Mouse (Mus musculus): ENCODE results near the gene Araf. TPM values are rescaled to one million over a fixed set of nuclear protein-coding genes. Genes with fewer than 3 reads are reported as not detected.
"Not testable (repeated sequence)": the region's sequence is repeated elsewhere in the genome, so short reads cannot be mapped to it uniquely, and the experiment has no call there.

The Araf gene
- 10 to 100 TPM; 84.2 to 87.9 TPM for total RNA-seq (2021)

DNA sequence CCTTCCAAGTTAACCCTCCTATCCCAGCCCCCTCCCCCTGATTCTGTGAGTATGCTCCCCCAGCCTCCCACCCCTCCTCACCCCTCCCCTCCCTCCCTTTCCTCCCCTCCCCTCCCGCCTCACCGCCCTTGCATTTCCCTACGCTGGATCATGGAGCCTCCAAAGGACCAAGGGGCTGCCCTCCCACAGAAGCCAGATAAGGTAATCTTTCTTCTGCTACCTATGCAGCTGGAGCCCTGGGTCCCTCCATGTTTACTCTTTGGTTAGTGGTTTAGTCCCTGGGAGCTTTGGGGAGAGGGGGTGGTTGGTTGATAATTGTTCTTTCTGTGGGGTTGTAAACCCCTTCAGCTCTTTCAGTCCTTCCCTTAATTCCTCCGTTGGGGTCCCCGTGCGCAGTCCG lies at the start of gene Araf:
Gene Araf, plus strand, starts transcription at position 134 of the 400 bp plus-strand sequence.
- DNase-seq: no peak
- intact Hi-C loops (cut with DNase I): no loop called here

GRCm38 (mm10) chrX:20748829-20749228 lies 48.8 kb upstream of the Araf start:
- no peak for DNase-seq
- intact Hi-C loops (cut with DNase I): no loop called here

- no peak for DNase-seq
- intact Hi-C loops (cut with DNase I): no loop called here
These were observed 36.4 kb upstream of the Araf start for GRCm38 (mm10) chrX:20761201-20761600.

GRCm38 (mm10) chrX:20770697-20771381 lies 26.8 kb upstream of the Araf start:
- peak; percentile 85 to 91 for DNase-seq
- intact Hi-C loops (cut with DNase I): loop anchor here (1.0 kb wide), 1 partner anchor 109 kb away; no protein-coding TSS in a partner anchor

DNA sequence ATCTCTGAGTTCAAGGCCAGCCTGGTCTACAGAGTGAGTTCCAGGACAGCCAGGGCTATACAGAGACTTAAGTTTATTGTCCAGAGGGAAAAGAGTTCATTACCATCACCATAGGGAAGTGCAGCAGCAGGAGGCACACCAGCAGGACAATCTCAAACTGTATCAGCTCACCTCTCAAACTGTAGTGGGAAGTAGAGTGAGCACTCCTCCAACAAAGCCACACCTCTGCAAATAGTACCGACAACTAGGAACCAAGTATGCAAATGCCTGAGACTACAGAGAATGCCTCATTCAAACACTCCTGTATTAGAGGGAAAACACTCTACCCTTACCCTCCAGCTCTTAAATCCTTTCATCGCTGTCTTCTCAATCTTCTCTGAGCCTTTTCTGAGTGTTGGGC lies 25.9 kb upstream of the Araf start:
- intact Hi-C loops (cut with DNase I): loop anchor here (1.0 kb wide), 1 partner anchor 109 kb away; no protein-coding TSS in a partner anchor

DNA sequence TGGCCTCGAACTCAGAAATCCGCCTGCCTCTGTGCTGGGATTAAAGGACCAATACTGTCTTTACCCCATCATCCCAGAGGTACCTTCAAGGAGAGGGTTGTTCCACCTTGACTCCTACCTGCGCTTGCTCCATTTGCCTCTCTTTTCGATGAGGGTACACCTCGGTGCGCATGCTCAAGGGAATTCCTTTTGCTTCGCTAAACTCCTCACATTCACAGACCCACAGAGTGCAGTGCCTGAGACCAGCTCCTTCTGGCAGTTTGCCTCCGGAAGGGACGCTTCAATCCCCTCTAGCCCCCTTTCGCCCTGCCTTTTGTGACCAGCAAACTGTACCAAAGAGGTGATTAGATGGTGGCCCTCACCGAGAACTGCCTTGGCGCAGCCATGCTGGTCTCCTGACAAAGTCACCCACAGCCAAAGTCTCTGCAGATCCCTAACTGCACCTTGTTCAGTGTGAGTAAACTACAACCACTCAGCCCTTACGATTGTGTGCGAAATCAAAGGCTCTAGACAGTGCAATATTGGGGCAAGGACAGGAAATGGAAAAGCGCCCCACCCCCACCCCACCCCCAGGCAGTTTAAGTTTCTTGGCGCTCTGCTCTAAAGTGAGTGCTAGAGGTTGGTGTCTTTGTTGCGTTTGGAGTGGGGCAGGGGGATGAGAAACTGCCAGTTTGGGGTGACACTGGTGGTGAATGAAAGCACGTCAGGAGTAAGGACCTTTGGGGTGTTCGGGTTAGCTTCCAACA lies 22.2 kb upstream of the Araf start:
- intact Hi-C loops (cut with DNase I): no loop called here

More for the DNA sequence above, 25.9 kb upstream of the Araf start:
- no peak for DNase-seq

GRCm38 (mm10) chrX:20777619-20778018 lies 20.0 kb upstream of the Araf start:
- intact Hi-C loops (cut with DNase I): no loop called here
- DNase-seq: no peak

More for the DNA sequence above, 22.2 kb upstream of the Araf start:
- DNase-seq: no peak

- DNase-seq: no peak
- intact Hi-C loops (cut with DNase I): no loop called here
These were observed 10.3 kb upstream of the Araf start for GRCm38 (mm10) chrX:20787309-20787708.

DNA sequence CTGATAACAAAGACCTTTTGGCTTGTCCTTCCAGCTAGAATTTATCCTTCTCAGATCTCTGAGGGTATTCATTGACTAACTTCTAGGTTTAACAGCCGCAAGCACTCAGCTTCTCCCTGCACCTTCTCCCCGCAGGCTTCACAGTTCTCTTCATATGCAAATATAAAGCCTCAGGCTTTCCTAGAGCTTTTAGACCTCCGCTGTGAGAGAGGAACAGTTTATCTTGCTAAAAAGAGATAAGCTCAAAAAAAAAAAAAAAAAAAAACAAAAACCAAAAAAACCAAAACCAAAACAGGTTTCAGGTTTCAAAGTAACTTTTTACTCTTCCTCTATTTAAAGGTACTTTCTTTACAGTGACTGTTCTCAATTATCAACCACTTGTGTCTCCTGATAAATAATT lies 5.2 kb upstream of the Araf start:
- no peak for DNase-seq
- intact Hi-C loops (cut with DNase I): no loop called here

GRCm38 (mm10) chrX:20793230-20793629 lies 4.4 kb upstream of the Araf start:
- no peak for DNase-seq
- intact Hi-C loops (cut with DNase I): no loop called here

GRCm38 (mm10) chrX:20794229-20794628 lies 3.4 kb upstream of the Araf start:
- intact Hi-C loops (cut with DNase I): no loop called here

GRCm38 (mm10) chrX:20798141-20798796 lies 655 bp downstream of the Araf start:
- peak; percentile 42 to 49 for DNase-seq
- intact Hi-C loops (cut with DNase I): no loop called here

More at GRCm38 (mm10) chrX:20794229-20794628, 3.4 kb upstream of the Araf start:
- DNase-seq: no peak

DNA sequence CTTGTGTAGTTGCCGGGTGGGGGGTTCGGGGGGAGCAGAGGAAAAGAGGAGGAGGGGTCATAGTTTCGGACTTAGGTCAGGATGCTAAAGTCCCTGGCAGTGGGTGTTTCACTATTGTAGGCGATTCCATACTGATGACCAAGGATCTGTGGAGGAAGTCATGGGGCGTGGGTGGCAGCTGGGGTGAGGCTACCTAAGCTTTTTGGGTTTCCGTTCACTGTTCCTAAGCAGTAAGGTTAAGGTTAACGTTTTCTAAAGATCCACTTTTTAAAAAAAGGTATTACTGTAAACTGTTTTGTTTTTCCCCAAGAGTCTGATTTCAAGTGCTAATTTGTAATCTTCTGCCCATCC lies 1.2 kb downstream of the Araf start:
- intact Hi-C loops (cut with DNase I): loop anchor here (1.0 kb wide), 1 partner anchor 20 kb away; no protein-coding TSS in a partner anchor

GRCm38 (mm10) chrX:20801456-20801855 lies 3.8 kb downstream of the Araf start:
- no peak for DNase-seq
- intact Hi-C loops (cut with DNase I): no loop called here

More for the DNA sequence above, 1.2 kb downstream of the Araf start:
- no peak for DNase-seq

DNA sequence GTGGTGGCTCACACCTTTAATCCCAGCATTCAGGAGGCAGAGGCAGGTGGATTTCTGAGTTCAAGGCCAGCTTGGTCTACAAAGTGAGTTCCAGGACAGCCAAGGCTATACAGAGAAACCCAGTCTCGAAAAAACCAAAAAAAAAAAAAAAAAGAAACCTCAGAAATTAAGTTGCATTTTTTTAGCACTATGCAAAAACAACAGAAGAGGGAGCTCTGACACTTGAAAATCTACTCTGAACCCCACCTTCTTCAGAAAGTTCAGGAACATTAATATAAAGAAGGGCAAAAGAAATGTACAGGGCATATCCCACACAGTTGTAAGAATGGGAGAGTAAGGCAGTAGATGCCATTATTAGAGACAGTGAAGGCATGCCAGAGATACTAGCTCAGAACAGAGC lies 6.7 kb downstream of the Araf start:
- peak in 1 of 2 experiments; percentile 1 for DNase-seq
- intact Hi-C loops (cut with DNase I): not testable (repeated sequence)

- intact Hi-C loops (cut with DNase I): no loop called here
- DNase-seq: no peak
These were observed 8.7 kb downstream of the Araf start for GRCm38 (mm10) chrX:20806295-20806694.

GRCm38 (mm10) chrX:20816974-20817373 lies 19.4 kb downstream of the Araf start:
- peak in 1 of 2 experiments; percentile 2 for DNase-seq
- intact Hi-C loops (cut with DNase I): loop anchor here (10.0 kb wide), 1 partner anchor 58 kb away; the partner anchor contains the start of gene Timp1

- DNase-seq: peak; percentile 76 to 77
- intact Hi-C loops (cut with DNase I): loop anchor here (1.0 to 10.0 kb wide), 2 partner anchors 56 to 157 kb away; partner anchors contain the start of gene Timp1
These were observed 21.6 kb downstream of the Araf start for GRCm38 (mm10) chrX:20819204-20819628.

- intact Hi-C loops (cut with DNase I): loop anchor here (1.0 to 10.0 kb wide), 2 partner anchors 55 to 158 kb away; partner anchors contain the start of gene Timp1
- DNase-seq: peak; percentile 31 to 44
These were observed 22.3 kb downstream of the Araf start for GRCm38 (mm10) chrX:20819708-20820426.

DNA sequence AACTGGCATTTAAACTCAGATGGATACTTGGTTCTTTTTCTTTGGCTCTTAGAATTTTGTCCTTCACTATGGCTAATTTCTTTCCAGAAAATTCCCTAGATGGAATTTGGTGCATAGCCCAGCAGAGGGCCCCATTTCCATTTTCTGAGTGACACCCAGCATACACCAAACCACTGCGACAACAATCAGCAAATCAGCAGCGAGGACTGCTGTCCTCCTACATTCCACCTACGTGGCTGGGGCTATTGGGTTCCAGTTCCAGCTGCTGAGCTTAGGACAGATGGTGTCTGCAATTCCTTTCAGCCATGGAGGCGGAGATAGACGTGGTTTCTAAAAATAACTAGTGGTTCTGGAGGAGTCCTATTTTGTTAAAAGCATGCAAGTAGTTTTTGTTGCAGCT lies 31.3 kb downstream of the Araf start:
- intact Hi-C loops (cut with DNase I): loop anchor here (2.0 kb wide), 1 partner anchor 118 kb away; no protein-coding TSS in a partner anchor
- DNase-seq: peak; percentile 42 to 43

Data from heart, postnatal 36 days (tissue).